In the genomic region with DNA sequence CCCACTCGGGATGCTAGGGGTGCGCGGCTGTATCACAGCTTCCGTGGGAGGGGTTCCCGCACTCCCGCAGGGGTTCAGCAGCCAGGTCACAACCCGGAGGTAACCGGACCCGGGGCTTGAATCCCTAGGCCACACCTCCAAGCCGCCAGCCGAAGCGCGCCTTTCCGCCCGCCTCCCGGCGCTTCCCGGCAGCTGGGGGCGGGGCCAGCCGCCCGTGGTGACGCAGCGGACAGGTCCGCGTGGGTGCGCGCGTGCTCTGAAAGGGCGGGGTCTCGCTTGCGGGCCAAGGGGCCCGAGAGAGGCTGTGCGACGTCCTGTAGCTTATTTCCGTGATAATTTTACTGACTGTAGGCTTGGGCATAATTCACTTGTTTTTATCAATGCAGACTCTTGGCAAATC, we compare ENCODE assay signal across 8 mouse cellular contexts. TPM values are rescaled to one million over a fixed set of nuclear protein-coding genes. Genes with fewer than 3 reads are reported as not detected.
DNase-seq lines count a peak whose midpoint lies in the region; ATAC-seq and TF ChIP-seq lines count a peak whose summit lies in the region.

No protein-coding gene starts in this region.

- peak overlapping the region; percentile 76 for H3K4me3 ChIP-seq in gastrocnemius, adult 2 months
- H3K4me3 ChIP-seq in hindbrain, postnatal 0 days (ENCODE audit: low read length), result peak overlapping the region; percentile 46

- H3K4me1 ChIP-seq in hindbrain, postnatal 0 days (ENCODE audit: insufficient read depth, low read length), result peaks cover 18% of the 10 kb centered on the region

- peak; percentile 98 for DNase-seq in gastrocnemius, adult 2 months
- DNase-seq in hindbrain, postnatal 0 days (ENCODE audit: low spot score), result peak; percentile 93
- peak; percentile 82 to 90 for DNase-seq in left cerebral cortex, adult 8-10 months (ENCODE audit: low spot score in 2 of 2)
- DNase-seq in right cerebral cortex, postnatal 10 days (ENCODE audit: low spot score in 2 of 2), result peak; percentile 93 to 94
- peak; percentile 91 for DNase-seq in urinary bladder, postnatal 25 days (ENCODE audit: low spot score)

- H3K9me3 ChIP-seq in hindbrain, postnatal 0 days (ENCODE audit: low read length), result no peaks in the 10 kb centered on the region

- under 1% methylated on average over 35 of the region's 35 CpGs for WGBS in hindbrain, postnatal 0 days

- peak; percentile 68 for ATAC-seq in activated CD4-positive, CD25-positive, alpha-beta regulatory T cell, adult 4 months
- peak; percentile 50 for ATAC-seq in common myeloid progenitor, adult 5-6 weeks (replicated peaks; ENCODE audit: low read depth, poor library complexity, severe bottlenecking)
- ATAC-seq in hindbrain, postnatal 0 days, result peak; percentile 75
- ATAC-seq in megakaryocyte, adult 5-6 weeks (ENCODE audit: poor library complexity, severe bottlenecking), result peak; percentile 62

- intact Hi-C loops in gastrocnemius, adult 2 months (cut with DNase I), result loop anchor here (1.0 kb wide), 1 partner anchor 8 kb away; the partner anchor contains the start of gene Mnt

- no peak for TF ChIP-seq CTCF in gastrocnemius, adult 2 months (IDR thresholded peaks at IDR 0.05)
- TF ChIP-seq CTCF in hindbrain, postnatal 0 days (IDR thresholded peaks at IDR 0.05; ENCODE audit: low read depth), result no peak

- H3K36me3 ChIP-seq in hindbrain, postnatal 0 days (ENCODE audit: insufficient read depth, low read length), result peaks cover 7% of the 10 kb centered on the region; the same call in 1 of the 2 replicates

- peak overlapping the region; percentile 99 for H3K27ac ChIP-seq in gastrocnemius, adult 2 months
- H3K27ac ChIP-seq in hindbrain, postnatal 0 days, result peak overlapping the region; percentile 83

- H3K27me3 ChIP-seq in hindbrain, postnatal 0 days (ENCODE audit: insufficient read depth, low read length), result no peaks in the 10 kb centered on the region

- peak overlapping the region; percentile 50 for H3K9ac ChIP-seq in hindbrain, postnatal 0 days (replicated peaks; ENCODE audit: low read length)

- peak overlapping the region; percentile 60 for H3K4me2 ChIP-seq in hindbrain, postnatal 0 days (ENCODE audit: low read depth, low read length)

RNA-seq across cellular contexts. Expression of gene Mnt, which starts 7.7 kb away (rescaled TPM):
- polyA plus RNA-seq in activated CD4-positive, CD25-positive, alpha-beta regulatory T cell, adult 4 months (2017; shearing (Covaris generic)), result 1 to 10 TPM; 5.4 to 6.9 TPM
- 4.9 and 10.6 TPM in 2 replicates for total RNA-seq in common myeloid progenitor, adult 5-6 weeks (2017)
- total RNA-seq in gastrocnemius, adult 2 months (2021), result 10 to 100 TPM in 1 of 2 experiments, 1 to 10 TPM in 1; 6.1 to 11.6 TPM
- total RNA-seq in hindbrain, postnatal 0 days (2014; rRNA removed), result 18.5 and 22.8 TPM in 2 replicates
- 7.0 and 8.4 TPM in 2 replicates for polyA plus RNA-seq in hindbrain, postnatal 0 days (2015; fragmentation: Nextera tagmentation; extraction: Ambion mirVana)
- total RNA-seq in left cerebral cortex, adult 8-10 months (2022), result 10 to 100 TPM; 31.4 to 36.4 (median 33.8) TPM
- 14.5 and 17.0 TPM in 2 replicates for total RNA-seq in megakaryocyte, adult 5-6 weeks (2015)
- 3.8 and 6.1 TPM in 2 replicates for total RNA-seq in megakaryocyte, adult 5-6 weeks (2017)

RNA-seq across cellular contexts. Expression of gene Sgsm2, which starts 58.4 kb away (rescaled TPM):
- 1 to 10 TPM; 1.6 to 2.0 TPM for polyA plus RNA-seq in activated CD4-positive, CD25-positive, alpha-beta regulatory T cell, adult 4 months (2017; shearing (Covaris generic))
- total RNA-seq in common myeloid progenitor, adult 5-6 weeks (2017), result 4.2 and 8.2 TPM in 2 replicates
- total RNA-seq in gastrocnemius, adult 2 months (2021), result 1 to 10 TPM; 2.1 TPM
- 49.0 and 59.2 TPM in 2 replicates for total RNA-seq in hindbrain, postnatal 0 days (2014; rRNA removed)
- 21.2 and 21.3 TPM in 2 replicates for polyA plus RNA-seq in hindbrain, postnatal 0 days (2015; fragmentation: Nextera tagmentation; extraction: Ambion mirVana)
- 10 to 100 TPM; 80.5 to 93.7 (median 88.2) TPM for total RNA-seq in left cerebral cortex, adult 8-10 months (2022)
- total RNA-seq in megakaryocyte, adult 5-6 weeks (2015), result 0.64 and 1.1 TPM in 2 replicates
- total RNA-seq in megakaryocyte, adult 5-6 weeks (2017), result 1.2 and 1.6 TPM in 2 replicates

RNA-seq across cellular contexts. Expression of gene Tsr1, which starts 59.4 kb away (rescaled TPM):
- 10 to 100 TPM; 38.4 to 39.2 TPM for polyA plus RNA-seq in activated CD4-positive, CD25-positive, alpha-beta regulatory T cell, adult 4 months (2017; shearing (Covaris generic))
- 92.1 and 102 TPM in 2 replicates for total RNA-seq in common myeloid progenitor, adult 5-6 weeks (2017)
- 10 to 100 TPM; 24.7 to 28.9 TPM for total RNA-seq in gastrocnemius, adult 2 months (2021)
- 20.3 and 34.1 TPM in 2 replicates for total RNA-seq in hindbrain, postnatal 0 days (2014; rRNA removed)
- 21.1 and 22.0 TPM in 2 replicates for polyA plus RNA-seq in hindbrain, postnatal 0 days (2015; fragmentation: Nextera tagmentation; extraction: Ambion mirVana)
- 10 to 100 TPM; 29.8 to 38.1 (median 30.8) TPM for total RNA-seq in left cerebral cortex, adult 8-10 months (2022)
- 7.7 and 9.1 TPM in 2 replicates for total RNA-seq in megakaryocyte, adult 5-6 weeks (2015)
- 17.3 and 18.7 TPM in 2 replicates for total RNA-seq in megakaryocyte, adult 5-6 weeks (2017)

Comparison
In these comparisons a context has a peak if more than half of its experiments do, and no peak if none do; other contexts are left out.
1. Peak in every context shown above with its lines: DNase-seq, ATAC-seq, H3K4me3 ChIP-seq and H3K27ac ChIP-seq.